7 mouse cellular contexts compared by ENCODE assay signal in genomic region chr4:9028946-9029345, GRCm38 (mm10).
A peak's percentile ranks its signal among the peaks of the same experiment; 100 is the strongest.
DNase-seq lines count a peak whose midpoint lies in the region; ATAC-seq and TF ChIP-seq lines count a peak whose summit lies in the region.

No protein-coding gene starts in this region.

- H3K4me3 ChIP-seq in megakaryocyte, embryonic 14.5 days (replicated peaks) = peak overlapping the region; percentile 92
- H3K4me3 ChIP-seq in hindbrain, embryonic 10.5 days = peak overlapping the region; percentile 58
- H3K4me3 ChIP-seq in liver, embryonic 13.5 days (replicated peaks) = peak overlapping the region; percentile 46; the same call in 1 of the 2 replicates
- H3K4me3 ChIP-seq in stomach, postnatal 0 days (ENCODE audit: low read depth, low read length) = peak overlapping the region; percentile 43; the same call in 1 of the 2 replicates

- no peak for TF ChIP-seq CTCF in stomach, postnatal 0 days (IDR thresholded peaks at IDR 0.05; ENCODE audit: low read depth)

- H3K36me3 ChIP-seq in megakaryocyte, embryonic 14.5 days (replicated peaks; ENCODE audit: low read length) = no peaks in the 10 kb centered on the region
- no peaks in the 10 kb centered on the region for H3K36me3 ChIP-seq in hindbrain, embryonic 10.5 days
- no peaks in the 10 kb centered on the region for H3K36me3 ChIP-seq in liver, embryonic 13.5 days
- no peaks in the 10 kb centered on the region for H3K36me3 ChIP-seq in stomach, postnatal 0 days (ENCODE audit: control insufficient read depth, insufficient read depth, low read length)

- H3K9ac ChIP-seq in liver, embryonic 13.5 days = no peak overlapping the region
- H3K9ac ChIP-seq in stomach, postnatal 0 days (ENCODE audit: low read length) = no peak overlapping the region

- peak overlapping the region; percentile 90 for H3K27ac ChIP-seq in hindbrain, embryonic 10.5 days
- no peak overlapping the region for H3K27ac ChIP-seq in liver, embryonic 13.5 days
- H3K27ac ChIP-seq in stomach, postnatal 0 days (replicated peaks) = no peak overlapping the region

- H3K4me1 ChIP-seq in megakaryocyte, embryonic 14.5 days = peaks cover 43% of the 10 kb centered on the region
- H3K4me1 ChIP-seq in hindbrain, embryonic 10.5 days (replicated peaks) = peaks cover 47% of the 10 kb centered on the region
- H3K4me1 ChIP-seq in liver, embryonic 13.5 days (replicated peaks) = peaks cover 12% of the 10 kb centered on the region
- H3K4me1 ChIP-seq in stomach, postnatal 0 days (replicated peaks; ENCODE audit: control insufficient read depth, insufficient read depth) = no peaks in the 10 kb centered on the region

- 20% methylated on average over 6 of the region's 6 CpGs for WGBS in hindbrain, embryonic 10.5 days
- WGBS in liver, embryonic 13.5 days (ENCODE audit: insufficient replicate concordance) = 37% methylated on average over 6 of the region's 6 CpGs
- 17% methylated on average over 6 of the region's 6 CpGs for WGBS in stomach, postnatal 0 days

- no peak for TF ChIP-seq EP300 in stomach, postnatal 0 days (optimal IDR thresholded peaks at IDR 0.05)

- no peak for ATAC-seq in megakaryocyte, adult 5-6 weeks (ENCODE audit: poor library complexity, severe bottlenecking)
- ATAC-seq in liver, embryonic 13.5 days (ENCODE audit: low read depth) = no peak
- no peak for ATAC-seq in stomach, postnatal 0 days (ENCODE audit: low FRiP score, low TSS enrichment)

- no peak for DNase-seq in hindbrain, embryonic 10.5 days (ENCODE audit: low spot score)
- no peak for DNase-seq in liver, embryonic 13.5 days
- DNase-seq in stomach, postnatal 0 days (ENCODE audit: low spot score) = no peak
- no peak for DNase-seq in thymus, postnatal 25 days
- no peak for DNase-seq in B cell, adult 2 months

- peaks cover 17% of the 10 kb centered on the region for H3K27me3 ChIP-seq in megakaryocyte, embryonic 14.5 days (replicated peaks)
- no peaks in the 10 kb centered on the region for H3K27me3 ChIP-seq in hindbrain, embryonic 10.5 days (ENCODE audit: insufficient read depth, poor library complexity, severe bottlenecking)
- no peaks in the 10 kb centered on the region for H3K27me3 ChIP-seq in liver, embryonic 13.5 days
- no peaks in the 10 kb centered on the region for H3K27me3 ChIP-seq in stomach, postnatal 0 days (ENCODE audit: control insufficient read depth, insufficient read depth, low read length)

- H3K4me2 ChIP-seq in liver, embryonic 13.5 days = peak overlapping the region; percentile 65
- H3K4me2 ChIP-seq in stomach, postnatal 0 days (replicated peaks; ENCODE audit: low read depth) = peak overlapping the region; percentile 91; the same call in 1 of the 2 replicates

- peaks cover 7% of the 10 kb centered on the region for H3K9me3 ChIP-seq in megakaryocyte, embryonic 14.5 days
- H3K9me3 ChIP-seq in hindbrain, embryonic 10.5 days = no peaks in the 10 kb centered on the region
- no peaks in the 10 kb centered on the region for H3K9me3 ChIP-seq in liver, embryonic 13.5 days (replicated peaks)
- no peaks in the 10 kb centered on the region for H3K9me3 ChIP-seq in stomach, postnatal 0 days (ENCODE audit: control insufficient read depth, low read length)
